Mouse (Mus musculus) spleen, adult 2 months (tissue): ENCODE measurements around the gene Nr1h2. TPM values are rescaled to one million over a fixed set of nuclear protein-coding genes. Genes with fewer than 3 reads are reported as not detected.
A peak's percentile ranks its signal among the peaks of the same experiment; 100 is the strongest.

Experiments used
- DNase-seq, 2 experiments: peaks; one replicate each; pipeline versions ENCODE4 v3.0.0 to v3.0.0-alpha.2; 2012 to 2021; ENCODE audit warnings: low spot score in 2 of 2, low read depth in 1 of 2
- H3K27ac ChIP-seq: fragments of 200-500 bp; 2 replicates; pipeline ENCODE4 v1.5.1; 2012; ENCODE audit warnings: low read length, inconsistent platforms; ENCODE audit not compliant: insufficient read depth
- H3K27me3 ChIP-seq: fragments of 200-500 bp; 2 replicates; pipeline ENCODE4 v1.6.1; 2012; ENCODE audit warnings: mild to moderate bottlenecking, moderate library complexity, low read length, inconsistent platforms; ENCODE audit not compliant: control insufficient read depth, insufficient read depth
- H3K36me3 ChIP-seq: fragments of 200-500 bp; 2 replicates; pipeline ENCODE4 v1.6.1; 2012; ENCODE audit warnings: mild to moderate bottlenecking, low read length, inconsistent platforms; ENCODE audit not compliant: control insufficient read depth, insufficient read depth
- H3K4me1 ChIP-seq: fragments of 200-500 bp; 2 replicates; pipeline ENCODE4 v1.6.1; 2011; ENCODE audit warnings: inconsistent platforms; ENCODE audit not compliant: control insufficient read depth, insufficient read depth, insufficient read length
- H3K4me3 ChIP-seq: fragments of 200-500 bp; 2 replicates; pipeline ENCODE4 v1.5.1; 2011; ENCODE audit warnings: mild to moderate bottlenecking, inconsistent platforms; ENCODE audit not compliant: insufficient read depth, insufficient read length; ENCODE audit errors: extremely low read depth
- CTCF ChIP-seq: fragments of 200-500 bp; IDR thresholded peaks from 2 replicates; pipeline ENCODE4 v1.5.1; 2011; ENCODE audit warnings: mild to moderate bottlenecking, inconsistent platforms; ENCODE audit not compliant: insufficient read depth, insufficient read length, insufficient replicate concordance; ENCODE audit errors: extremely low read depth
- POLR2A ChIP-seq: fragments of 200-500 bp; IDR thresholded peaks from 2 replicates; pipeline ENCODE4 v1.6.1; 2011; ENCODE audit warnings: low read depth, low read length, inconsistent platforms
- WGBS: fragments of 180-500 bp; shearing (Covaris S2); methylation state at CpG from one replicate; pipeline ENCODE4 v1.1.7; 2018; 5-methylcytosine and 5-hydroxymethylcytosine counted together
- polyA plus RNA-seq: library from polyadenylated mRNA; depleted of rRNA; stranded (reverse); fragments of >200 nt; gene quantifications from 2 replicates; pipeline ENCODE4 v1.2.3, GENCODE M21; 2012

Gene Nr1h2
- polyA plus RNA-seq, 1 experiment = 162 TPM

- Histone ChIP-seq H3K27me3 (no peaks in the 10 kb centered on the region), H3K4me1 (peaks cover 12% of the 10 kb centered on the region; the same call in 1 of the 2 replicates), H3K36me3 (peaks cover 44% of the 10 kb centered on the region), H3K4me3 (no peak overlapping the region), H3K27ac (no peak overlapping the region)
- TF ChIP-seq POLR2A (no peak), CTCF (no peak)
- WGBS = 82% methylated on average over 12 of the region's 12 CpGs
- DNase-seq = no peak
These were observed 10.7 kb downstream of the Nr1h2 start for GRCm38 (mm10) chr7:44543071-44543470.

- Histone ChIP-seq H3K4me1 (peaks cover 9% of the 10 kb centered on the region; the same call in 1 of the 2 replicates), H3K27me3 (no peaks in the 10 kb centered on the region), H3K4me3 (no peak overlapping the region), H3K27ac (no peak overlapping the region), H3K36me3 (peaks cover 49% of the 10 kb centered on the region)
- TF ChIP-seq POLR2A (no peak), CTCF (no peak)
- 76% methylated on average over 11 of the region's 11 CpGs for WGBS
- DNase-seq = no peak
These were observed 11.2 kb downstream of the Nr1h2 start for GRCm38 (mm10) chr7:44542555-44542954.

- no peak for DNase-seq
- H3K27ac ChIP-seq = no peak overlapping the region
- peaks cover 54% of the 10 kb centered on the region for H3K36me3 ChIP-seq
- WGBS = 94% methylated on average over 41 of the region's 41 CpGs
- no peaks in the 10 kb centered on the region for H3K27me3 ChIP-seq
- peaks cover 21% of the 10 kb centered on the region; the same call in 1 of the 2 replicates for H3K4me1 ChIP-seq
- no peak for TF ChIP-seq POLR2A
- TF ChIP-seq CTCF = no peak
- H3K4me3 ChIP-seq = no peak overlapping the region
These were observed 14.8 kb downstream of the Nr1h2 start for GRCm38 (mm10) chr7:44538756-44539624.

GRCm38 (mm10) chr7:44537496-44537895, 16.3 kb downstream of the Nr1h2 start:
- H3K36me3 ChIP-seq = peaks cover 50% of the 10 kb centered on the region
- 95% methylated on average over 13 of the region's 13 CpGs for WGBS
- no peak for TF ChIP-seq CTCF
- no peak overlapping the region for H3K4me3 ChIP-seq
- H3K4me1 ChIP-seq = peaks cover 29% of the 10 kb centered on the region; the same call in 1 of the 2 replicates
- no peak overlapping the region for H3K27ac ChIP-seq
- H3K27me3 ChIP-seq = no peaks in the 10 kb centered on the region
- DNase-seq = no peak

GRCm38 (mm10) chr7:44537009-44537408, 16.7 kb downstream of the Nr1h2 start:
- 82% methylated on average over 7 of the region's 7 CpGs for WGBS
- DNase-seq = no peak
- TF ChIP-seq CTCF (no peak), POLR2A (no peak)
- no peaks in the 10 kb centered on the region for H3K27me3 ChIP-seq
- H3K4me3 ChIP-seq = no peak overlapping the region
- H3K27ac ChIP-seq = peak overlapping the region; percentile 79; the same call in 1 of the 2 replicates
- H3K4me1 ChIP-seq = peaks cover 32% of the 10 kb centered on the region; the same call in 1 of the 2 replicates
- peaks cover 45% of the 10 kb centered on the region for H3K36me3 ChIP-seq

DNA sequence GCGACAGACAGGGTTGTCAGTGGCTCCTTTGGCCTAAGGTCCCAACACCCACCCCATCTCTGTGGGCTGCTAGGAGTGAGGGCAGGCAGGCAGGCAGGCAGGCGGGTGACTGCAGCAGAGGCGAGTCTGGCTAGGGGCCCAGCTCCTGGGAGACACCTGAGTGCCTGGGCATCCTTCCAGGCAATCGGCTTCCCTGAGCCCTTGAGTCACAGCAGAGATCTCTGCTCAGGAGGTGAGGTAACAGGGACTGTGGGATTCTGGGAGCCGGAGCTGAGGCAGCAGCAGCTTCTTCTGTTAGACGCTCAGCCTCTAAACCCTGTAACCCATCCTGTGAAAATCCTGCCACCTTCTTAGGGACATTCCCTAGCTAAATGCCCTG, 17.2 kb downstream of the Nr1h2 start:
- peak overlapping the region; percentile 79 for H3K27ac ChIP-seq
- no peak for DNase-seq
- H3K4me3 ChIP-seq = no peak overlapping the region
- TF ChIP-seq POLR2A (no peak), CTCF (no peak)
- H3K27me3 ChIP-seq = no peaks in the 10 kb centered on the region
- H3K36me3 ChIP-seq = peaks cover 41% of the 10 kb centered on the region
- H3K4me1 ChIP-seq = peaks cover 32% of the 10 kb centered on the region; the same call in 1 of the 2 replicates
- WGBS = 78% methylated on average over 6 of the region's 6 CpGs

DNA sequence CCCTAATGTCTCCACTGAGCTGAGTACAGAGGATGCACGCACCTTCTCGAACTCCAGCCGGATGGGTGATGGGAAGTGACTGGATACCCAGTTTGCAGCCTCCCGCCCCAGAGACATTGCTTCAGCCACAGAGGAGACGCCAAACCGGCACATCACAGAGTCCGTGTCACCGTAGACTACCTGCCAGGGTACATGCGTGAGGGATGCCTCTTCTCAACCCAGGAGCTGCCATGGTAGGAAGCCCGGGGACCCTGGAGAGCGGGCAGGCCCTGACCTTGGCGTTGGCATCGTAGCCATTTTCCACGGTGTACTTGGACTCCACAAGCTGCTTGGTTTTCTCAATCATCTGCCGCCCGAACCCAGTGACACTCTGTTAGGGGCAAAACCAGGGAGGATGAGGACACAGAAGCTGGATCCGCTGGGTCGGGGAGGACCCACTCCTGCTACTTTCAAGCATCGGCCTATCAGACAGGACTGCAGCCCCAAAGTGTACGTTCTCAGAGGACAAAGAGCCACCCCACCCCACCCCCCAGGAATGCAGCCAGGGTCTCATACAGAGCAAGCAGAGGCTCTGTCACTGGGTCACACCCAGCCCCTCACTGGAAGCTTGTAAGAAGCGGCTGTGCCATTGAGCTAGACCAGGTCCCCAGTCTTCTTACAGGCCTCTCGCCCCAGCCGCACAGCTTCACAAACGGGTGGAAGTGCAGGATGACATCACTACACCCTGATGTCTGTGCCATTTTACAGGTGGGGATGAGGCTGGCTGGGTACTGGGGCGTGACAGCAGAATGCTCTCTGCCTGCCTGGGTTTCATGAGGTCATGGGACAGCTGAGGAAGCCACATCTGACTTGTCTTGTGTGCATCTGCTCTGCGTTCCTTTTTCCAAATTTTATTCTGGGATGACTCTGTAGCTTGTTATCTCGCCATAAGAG, 17.8 kb downstream of the Nr1h2 start:
- peak overlapping the region; percentile 95 for H3K27ac ChIP-seq
- TF ChIP-seq POLR2A (no peak), CTCF (no peak)
- peaks cover 34% of the 10 kb centered on the region for H3K36me3 ChIP-seq
- peak; percentile 53 to 69 for DNase-seq
- no peak overlapping the region for H3K4me3 ChIP-seq
- H3K4me1 ChIP-seq = peaks cover 32% of the 10 kb centered on the region; the same call in 1 of the 2 replicates
- WGBS = 82% methylated on average over 27 of the region's 27 CpGs
- H3K27me3 ChIP-seq = no peaks in the 10 kb centered on the region
